Mouse (Mus musculus) lung, postnatal 0 days (tissue): ENCODE results near the gene Setd3.

Experiments used
- CTCF ChIP-seq: IDR thresholded peaks from 2 replicates; pipeline ENCODE4 v1.5.1; 2016; ENCODE audit warnings: antibody characterized with exemption, mild to moderate bottlenecking
- EP300 ChIP-seq: IDR thresholded peaks from 2 replicates; pipeline ENCODE4 v1.6.1; 2016; ENCODE audit warnings: antibody characterized with exemption, mild to moderate bottlenecking, control low read depth

DNA sequence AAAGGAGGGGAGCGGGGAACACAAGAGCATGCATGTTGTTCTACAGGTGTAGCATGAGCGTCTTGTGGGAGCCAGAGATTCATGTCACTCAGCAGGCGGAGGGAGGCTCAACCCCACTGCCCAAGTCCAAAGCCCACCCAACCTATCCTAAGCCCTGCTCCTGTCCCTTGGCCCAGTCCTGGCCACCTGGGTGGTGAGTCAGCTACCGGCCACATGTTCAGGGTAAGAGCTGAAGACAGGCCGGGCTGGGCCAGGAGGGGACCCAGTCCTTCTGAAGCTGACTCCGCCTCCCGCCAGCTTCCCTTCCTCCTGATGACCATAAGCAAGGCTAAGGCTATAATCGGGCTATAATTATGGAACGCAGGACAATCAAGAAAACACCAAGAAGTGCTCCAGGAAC is 29.1 kb upstream of the Setd3 start:
- no peak for TF ChIP-seq CTCF
- no peak for TF ChIP-seq EP300
